Mouse (Mus musculus): Measurements from ENCODE around the gene Extl1. TPM values are rescaled to one million over a fixed set of nuclear protein-coding genes. Genes with fewer than 3 reads are reported as not detected.

Gene Extl1
- polyA plus RNA-seq (2012; ENCODE audit: low replicate concordance): 0.76 and 0.95 TPM in 2 replicates

GRCm38 (mm10) chr4:134383750-134384149 is at the start of gene Extl1:
Extl1 (minus strand) TSS chr4:134383850.

GRCm38 (mm10) chr4:134395977-134396825 is 12.6 kb upstream of the Extl1 start, which contains the start of gene Pafah2:
Pafah2 (plus strand) TSS chr4:134396320.

GRCm38 (mm10) chr4:134343071-134344031 is 40.3 kb downstream of the Extl1 start, which contains the start of gene Slc30a2:
Slc30a2 (plus strand) TSS chr4:134343181.

GRCm38 (mm10) chr4:134314876-134315275 is 68.8 kb downstream of the Extl1 start, which contains the start of gene Trim63:
Trim63 (plus strand) TSS chr4:134315120.

Other genes starting within 250 kb of the Extl1 start
- gene Cep85, start 196.7 kb downstream of the Extl1 start, polyA plus RNA-seq (2012; ENCODE audit: low replicate concordance): 5.6 and 26.8 TPM in 2 replicates
- gene Gm7534, start 180.8 kb downstream of the Extl1 start, polyA plus RNA-seq (2012; ENCODE audit: low replicate concordance): not detected in 2 replicates
- gene Catsper4, start 156.5 kb downstream of the Extl1 start, polyA plus RNA-seq (2012; ENCODE audit: low replicate concordance): not detected in 2 replicates
- 0.07 and 0.12 TPM in 2 replicates for gene Cnksr1, start 145.5 kb downstream of the Extl1 start, polyA plus RNA-seq (2012; ENCODE audit: low replicate concordance)
- gene E130218I03Rik, start 140.2 kb downstream of the Extl1 start, polyA plus RNA-seq (2012; ENCODE audit: low replicate concordance): 0.15 TPM in 1 of 2 replicates, not detected in the other
- 21.3 and 31.9 TPM in 2 replicates for gene Zfp593, start 138.3 kb downstream of the Extl1 start, polyA plus RNA-seq (2012; ENCODE audit: low replicate concordance)
- gene Gm30191, start 136.9 kb downstream of the Extl1 start, polyA plus RNA-seq (2012; ENCODE audit: low replicate concordance): not detected in 2 replicates
- 0.26 and 1.3 TPM in 2 replicates for gene Grrp1, start 129.7 kb downstream of the Extl1 start, polyA plus RNA-seq (2012; ENCODE audit: low replicate concordance)
- gene Pdik1l, start 96.0 kb downstream of the Extl1 start, polyA plus RNA-seq (2012; ENCODE audit: low replicate concordance): 1.9 and 4.3 TPM in 2 replicates
- gene Trim63, start 68.7 kb downstream of the Extl1 start, polyA plus RNA-seq (2012; ENCODE audit: low replicate concordance): not detected in 2 replicates
- gene Slc30a2, start 40.7 kb downstream of the Extl1 start, polyA plus RNA-seq (2012; ENCODE audit: low replicate concordance): 0.21 TPM in 1 of 2 replicates, not detected in the other
- gene Pafah2, start 12.5 kb upstream of the Extl1 start, polyA plus RNA-seq (2012; ENCODE audit: low replicate concordance): 0.71 and 1.8 TPM in 2 replicates
- gene Stmn1, start 84.5 kb upstream of the Extl1 start, polyA plus RNA-seq (2012; ENCODE audit: low replicate concordance): 8.3 and 57.9 TPM in 2 replicates
- 11.4 and 19.1 TPM in 2 replicates for gene Paqr7, start 112.8 kb upstream of the Extl1 start, polyA plus RNA-seq (2012; ENCODE audit: low replicate concordance)
- 0.17 and 0.57 TPM in 2 replicates for gene Aunip, start 127.1 kb upstream of the Extl1 start, polyA plus RNA-seq (2012; ENCODE audit: low replicate concordance)
- 39.0 and 39.8 TPM in 2 replicates for gene Mtfr1l, start 151.5 kb upstream of the Extl1 start, polyA plus RNA-seq (2012; ENCODE audit: low replicate concordance)
- 8.7 and 20.9 TPM in 2 replicates for gene Selenon, start 168.3 kb upstream of the Extl1 start, polyA plus RNA-seq (2012; ENCODE audit: low replicate concordance)